Mouse (Mus musculus): Measurements from ENCODE around the gene 1700025F22Rik.
"Not testable (repeated sequence)": the region's sequence is repeated elsewhere in the genome, so short reads cannot be mapped to it uniquely, and the experiment has no call there.

DNA sequence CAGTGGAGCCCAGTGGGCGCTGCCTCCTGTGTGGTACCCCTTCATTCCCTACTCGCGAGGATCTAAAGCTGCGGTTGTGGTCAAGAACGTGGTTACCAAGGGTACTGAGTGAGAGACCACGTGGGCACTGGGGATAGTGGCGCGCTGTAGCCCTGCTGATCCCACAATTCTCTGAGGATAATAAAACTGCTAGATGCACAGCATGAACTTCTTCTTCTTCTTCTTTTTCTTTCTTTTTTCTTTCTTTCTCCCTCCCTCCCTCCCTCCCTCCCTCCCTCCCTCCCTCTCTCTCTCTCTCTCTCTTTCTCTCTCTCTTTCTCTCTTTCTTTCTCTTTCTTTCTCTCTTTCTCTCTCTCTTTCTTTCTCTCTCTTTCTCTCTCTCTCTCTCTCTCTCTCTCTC is 34.3 kb downstream of the 1700025F22Rik start, which contains the start of gene 1700017D01Rik:
- TF ChIP-seq CTCF (conservative IDR thresholded peaks at IDR 0.05; ENCODE audit: low read length); NANOG (IDR thresholded peaks at IDR 0.05; ENCODE audit: borderline replicate concordance, low read length): not testable (repeated sequence)

Measured in E14TG2a.4 (cell line).